Mouse (Mus musculus) cerebral cortex, adult 2 months (tissue): ENCODE data around the gene 1700001L19Rik.

Source experiments
- WGBS: fragments of 180-500 bp; shearing (Covaris S2); methylation state at CpG from one replicate; pipeline ENCODE4 v1.1.7; 2018; 5-methylcytosine and 5-hydroxymethylcytosine counted together

The 1700001L19Rik gene

DNA sequence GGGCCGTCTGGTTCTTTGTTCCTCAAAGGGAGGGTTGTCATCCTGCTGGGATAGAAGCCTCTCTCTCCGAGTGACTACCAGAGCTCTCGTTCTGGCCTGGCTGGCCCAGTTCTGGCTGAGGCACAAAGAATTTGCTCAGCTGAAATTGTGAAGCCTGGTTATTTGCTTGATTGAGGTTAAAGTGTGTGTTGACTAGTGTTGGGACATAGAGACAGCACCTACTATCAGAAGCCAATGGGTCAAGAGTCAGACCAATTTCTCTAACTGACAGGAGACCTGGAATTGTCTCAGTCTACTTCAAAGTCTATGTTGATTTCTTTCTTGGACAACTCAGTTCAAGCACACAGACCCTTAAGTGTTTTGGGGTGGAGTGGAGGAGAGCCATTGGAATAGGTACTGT lies 29.8 kb downstream of the 1700001L19Rik start:
- 62% methylated on average over 3 of the region's 3 CpGs for WGBS

DNA sequence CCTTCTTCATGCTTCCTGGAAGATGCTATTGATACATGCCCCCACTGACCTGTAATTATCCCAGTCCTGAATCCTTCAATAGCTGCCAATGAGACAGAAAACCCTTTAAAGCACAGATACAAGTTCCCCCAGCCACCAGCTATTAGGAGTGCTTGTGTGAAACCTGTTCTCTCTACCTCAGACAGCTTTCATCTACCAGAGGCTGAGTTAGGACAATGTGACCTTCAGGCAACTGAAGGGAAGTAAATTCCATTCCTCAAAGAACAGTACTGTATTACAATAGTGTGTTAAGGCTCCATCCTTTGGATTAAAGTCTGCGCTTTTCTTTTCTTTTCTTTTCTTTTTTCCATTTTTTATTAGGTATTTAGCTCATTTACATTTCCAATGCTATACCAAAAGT lies 45.6 kb downstream of the 1700001L19Rik start:
- WGBS: 94% methylated on average over 1 of the region's 1 CpGs
